Mouse (Mus musculus) bone marrow macrophage, adult 2 months (primary cell): Measurements from ENCODE around the gene Acaa1a.

ENCODE experiments used
- CTCF ChIP-seq: IDR thresholded peaks from 2 replicates; pipeline ENCODE4 v1.5.1; 2012; ENCODE audit warnings: low read depth, mild to moderate bottlenecking, low read length, moderate library complexity
- POLR2A ChIP-seq: IDR thresholded peaks from 2 replicates; pipeline ENCODE4 v1.6.1; 2012; ENCODE audit warnings: mild to moderate bottlenecking, low read depth, low read length, borderline replicate concordance

DNA sequence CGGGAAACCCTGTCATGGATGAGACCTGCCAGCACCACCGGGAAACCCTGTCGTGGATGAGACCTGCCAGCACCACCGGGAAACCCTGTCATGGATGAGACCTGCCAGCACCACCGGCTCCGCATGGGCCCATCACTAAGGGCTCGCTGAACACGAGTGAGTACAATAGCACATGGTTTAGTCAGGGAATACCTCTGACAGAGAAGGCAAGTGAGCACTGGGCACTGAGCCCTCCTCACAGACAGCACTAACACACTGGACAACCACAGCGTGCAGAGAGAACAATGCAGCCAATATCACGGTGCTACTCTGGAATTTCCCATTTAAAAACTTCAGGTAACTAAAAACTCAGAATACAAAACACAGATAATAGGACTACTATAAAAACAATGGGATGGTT is 26.4 kb upstream of the Acaa1a start:
- no peak for TF ChIP-seq POLR2A
- TF ChIP-seq CTCF = no peak
